Mouse (Mus musculus): ENCODE data around the gene Ginm1.

GRCm38 (mm10) chr10:7778361-7778760 is 14.3 kb downstream of the Ginm1 start:
- TF ChIP-seq CTCF (IDR thresholded peaks at IDR 0.05; ENCODE audit: low read depth) (no peak), EP300 (IDR thresholded peaks at IDR 0.05; ENCODE audit: low read depth) (no peak)
